Mouse (Mus musculus): ENCODE results near the gene Unk. TPM values are rescaled to one million over a fixed set of nuclear protein-coding genes. Genes with fewer than 3 reads are reported as not detected.

Unk gene
- polyA plus RNA-seq, 1 experiment from 2014 or later, result 20.0 TPM

DNA sequence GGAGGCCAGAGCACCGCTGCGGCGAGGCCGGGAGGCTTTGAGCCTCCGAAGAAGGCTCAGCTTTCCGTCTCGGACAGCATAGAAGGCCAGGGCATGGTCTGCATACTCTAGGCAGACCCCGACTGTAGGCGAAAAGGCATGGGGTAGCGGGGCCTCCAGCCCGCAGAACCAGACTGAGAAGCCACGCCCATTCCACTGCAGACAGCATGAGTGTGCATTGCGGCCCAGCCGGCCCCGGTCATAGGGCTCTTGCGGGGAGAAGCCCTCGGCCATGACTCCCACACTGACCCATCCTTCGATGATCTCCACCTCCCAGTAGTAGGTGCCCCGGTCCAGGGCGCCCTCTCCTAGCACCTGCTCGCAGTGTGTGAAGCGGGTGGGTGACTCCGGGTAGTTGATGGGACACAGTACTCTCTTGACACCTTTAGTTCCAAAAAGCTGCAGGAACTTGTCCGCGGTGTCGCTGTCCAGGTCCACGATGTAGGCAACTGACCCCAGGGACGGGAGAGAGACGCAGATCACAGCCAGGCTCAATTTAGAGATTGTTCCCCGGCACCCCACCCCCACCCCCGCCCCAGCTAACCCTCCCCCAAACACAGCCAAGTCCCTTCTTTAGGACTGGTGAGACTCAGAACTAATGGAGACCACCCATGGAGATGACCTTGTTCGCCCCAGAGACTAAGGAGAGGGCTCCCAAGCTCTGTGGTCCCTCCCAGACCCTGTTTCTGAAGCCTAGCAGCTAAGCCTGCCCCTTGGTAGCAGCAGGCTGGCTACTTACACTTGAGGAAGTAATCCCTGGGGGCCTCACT, 76.2 kb downstream of the Unk start:
- Histone ChIP-seq H3K27ac (no peak overlapping the region), H3K4me3 (ENCODE audit: inconsistent target) (no peak overlapping the region), H3K36me3 (ENCODE audit: inconsistent target) (peaks cover 18% of the 10 kb centered on the region; the same call in 1 of the 2 replicates), H3K79me2 (ENCODE audit: inconsistent target) (peaks cover 19% of the 10 kb centered on the region)
- 94% methylated on average over 32 of the region's 32 CpGs for WGBS (ENCODE audit: missing documents)

GRCm38 (mm10) chr11:116106963-116107776, 77.0 kb downstream of the Unk start:
- 69% methylated on average over 13 of the region's 14 CpGs for WGBS (ENCODE audit: missing documents)
- H3K4me3 ChIP-seq (ENCODE audit: inconsistent target), result no peak overlapping the region

DNA sequence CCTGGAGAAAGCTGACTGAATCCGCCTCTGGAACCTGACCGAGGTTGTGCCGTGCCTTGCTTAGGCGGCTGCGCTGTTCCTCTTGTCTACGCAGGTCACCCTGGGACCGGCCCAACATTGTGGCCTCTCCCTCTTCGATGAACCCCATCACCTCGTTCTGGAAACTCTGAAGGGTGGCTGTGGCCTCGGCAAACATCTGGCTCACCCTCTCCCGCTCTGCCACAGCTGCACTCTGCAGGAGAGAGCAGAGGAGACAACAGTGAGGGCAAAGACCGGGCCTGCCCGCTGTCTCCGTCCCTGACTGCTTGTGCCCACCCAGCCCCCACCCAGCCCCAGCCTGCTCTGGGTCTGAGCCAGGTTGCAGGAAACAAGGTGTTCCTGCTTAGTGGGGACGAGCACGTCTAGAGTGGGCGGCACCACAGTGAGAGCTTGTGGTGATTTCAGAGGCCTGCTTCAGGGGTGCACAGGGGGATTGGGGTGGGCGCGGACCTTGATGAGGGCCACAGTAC, 77.7 kb downstream of the Unk start:
- Histone ChIP-seq H3K79me2 (ENCODE audit: inconsistent target) (peaks cover 26% of the 10 kb centered on the region), H3K4me3 (ENCODE audit: inconsistent target) (no peak overlapping the region), H3K36me3 (ENCODE audit: inconsistent target) (peaks cover 18% of the 10 kb centered on the region; the same call in 1 of the 2 replicates), H3K27ac (no peak overlapping the region)
- 79% methylated on average over 16 of the region's 19 CpGs for WGBS (ENCODE audit: missing documents)

More at GRCm38 (mm10) chr11:116106963-116107776, 77.0 kb downstream of the Unk start:
- peaks cover 18% of the 10 kb centered on the region; the same call in 1 of the 2 replicates for H3K36me3 ChIP-seq (ENCODE audit: inconsistent target)
- H3K27ac ChIP-seq, result no peak overlapping the region
- H3K79me2 ChIP-seq (ENCODE audit: inconsistent target), result peaks cover 26% of the 10 kb centered on the region

GRCm38 (mm10) chr11:116108464-116109137, 78.5 kb downstream of the Unk start:
- Histone ChIP-seq H3K4me3 (ENCODE audit: inconsistent target) (peak overlapping the region; percentile 56), H3K27ac (peak overlapping the region; percentile 25; the same call in 1 of the 2 replicates)

GRCm38 (mm10) chr11:116109441-116110081, 79.4 kb downstream of the Unk start:
- Histone ChIP-seq H3K79me2 (ENCODE audit: inconsistent target) (peaks cover 26% of the 10 kb centered on the region), H3K4me3 (ENCODE audit: inconsistent target) (peak overlapping the region; percentile 56), H3K36me3 (ENCODE audit: inconsistent target) (peaks cover 18% of the 10 kb centered on the region; the same call in 1 of the 2 replicates), H3K27ac (peak overlapping the region; percentile 25; the same call in 1 of the 2 replicates)
- 1% methylated on average over 70 of the region's 70 CpGs for WGBS (ENCODE audit: missing documents)

More at GRCm38 (mm10) chr11:116108464-116109137, 78.5 kb downstream of the Unk start:
- Histone ChIP-seq H3K79me2 (ENCODE audit: inconsistent target) (peaks cover 26% of the 10 kb centered on the region), H3K36me3 (ENCODE audit: inconsistent target) (peaks cover 18% of the 10 kb centered on the region; the same call in 1 of the 2 replicates)
- WGBS (ENCODE audit: missing documents), result 37% methylated on average over 23 of the region's 23 CpGs

- peaks cover 18% of the 10 kb centered on the region; the same call in 1 of the 2 replicates for H3K36me3 ChIP-seq (ENCODE audit: inconsistent target)
- peaks cover 26% of the 10 kb centered on the region for H3K79me2 ChIP-seq (ENCODE audit: inconsistent target)
- WGBS (ENCODE audit: missing documents), result 2% methylated on average over 34 of the region's 35 CpGs
- H3K27ac ChIP-seq, result peak overlapping the region; percentile 97
- H3K4me3 ChIP-seq (ENCODE audit: inconsistent target), result peak overlapping the region; percentile 48
These were observed 80.0 kb downstream of the Unk start for GRCm38 (mm10) chr11:116110131-116110530.

GRCm38 (mm10) chr11:116110540-116110939, 80.4 kb downstream of the Unk start:
- Histone ChIP-seq H3K27ac (peak overlapping the region; percentile 97), H3K4me3 (ENCODE audit: inconsistent target) (peak overlapping the region; percentile 48), H3K36me3 (ENCODE audit: inconsistent target) (peaks cover 16% of the 10 kb centered on the region; the same call in 1 of the 2 replicates), H3K79me2 (ENCODE audit: inconsistent target) (peaks cover 26% of the 10 kb centered on the region)
- WGBS (ENCODE audit: missing documents), result 3% methylated on average over 10 of the region's 10 CpGs

Other genes starting within 250 kb of the Unk start
- 0.86 to 3.1 TPM (median 1.8 TPM) in 3 replicates for gene Caskin2, start 216.7 kb upstream of the Unk start, polyA plus RNA-seq (2018)
- 4.8 to 12.1 TPM (median 7.2 TPM) in 3 replicates for gene Tsen54, start 215.6 kb upstream of the Unk start, polyA plus RNA-seq (2018)
- gene Llgl2, start 206.3 kb upstream of the Unk start, polyA plus RNA-seq (2018), result 0.80 to 3.9 TPM (median 2.6 TPM) in 3 replicates
- gene Myo15b, start 171.9 kb upstream of the Unk start, polyA plus RNA-seq (2018), result 0.13 TPM in 1 of 3 replicates, not detected in the others
- 0.24 TPM in 1 of 3 replicates, not detected in the others for gene Smim5, start 130.4 kb upstream of the Unk start, polyA plus RNA-seq (2018)
- not detected in 3 replicates for gene Smim6, start 118.3 kb upstream of the Unk start, polyA plus RNA-seq (2018)
- gene Sap30bp, start 97.0 kb upstream of the Unk start, polyA plus RNA-seq (2018), result 25.1 to 51.8 TPM (median 29.4 TPM) in 3 replicates
- 9.2 to 13.0 TPM (median 10.3 TPM) in 3 replicates for gene Recql5, start 96.8 kb upstream of the Unk start, polyA plus RNA-seq (2018)
- not detected in 3 replicates for gene Itgb4, start 55.6 kb upstream of the Unk start, polyA plus RNA-seq (2018)
- 7.6 to 30.8 TPM (median 14.0 TPM) in 3 replicates for gene Galk1, start 17.6 kb upstream of the Unk start, polyA plus RNA-seq (2018)
- gene H3f3b, start 2.4 kb upstream of the Unk start, polyA plus RNA-seq (2018), result 470 to 740 TPM (median 693 TPM) in 3 replicates
- gene Unc13d, start 47.6 kb downstream of the Unk start, polyA plus RNA-seq (2018), result 10.9 to 18.9 TPM (median 16.8 TPM) in 3 replicates
- gene Wbp2, start 56.7 kb downstream of the Unk start, polyA plus RNA-seq (2018), result 130 to 281 TPM (median 182 TPM) in 3 replicates
- gene Trim47, start 96.9 kb downstream of the Unk start, polyA plus RNA-seq (2018), result 9.4 to 36.9 TPM (median 26.2 TPM) in 3 replicates
- 12.2 to 14.3 TPM (median 12.8 TPM) in 3 replicates for gene Trim65, start 100.8 kb downstream of the Unk start, polyA plus RNA-seq (2018)
- gene Mrpl38, start 108.5 kb downstream of the Unk start, polyA plus RNA-seq (2018), result 13.6 to 25.3 TPM (median 20.3 TPM) in 3 replicates
- 13.2 to 15.0 TPM (median 14.6 TPM) in 3 replicates for gene Fbf1, start 137.8 kb downstream of the Unk start, polyA plus RNA-seq (2018)
- gene Ten1, start 168.5 kb downstream of the Unk start, polyA plus RNA-seq (2018), result 35.1 to 61.5 TPM (median 55.2 TPM) in 3 replicates
- gene Acox1, start 168.7 kb downstream of the Unk start, polyA plus RNA-seq (2018), result 52.6 to 66.6 TPM (median 52.9 TPM) in 3 replicates
- gene Evpl, start 207.8 kb downstream of the Unk start, polyA plus RNA-seq (2018), result not detected in 3 replicates
- gene Srp68, start 243.9 kb downstream of the Unk start, polyA plus RNA-seq (2018), result 50.2 to 71.9 TPM (median 56.6 TPM) in 3 replicates